Mouse (Mus musculus) lung, adult 2 months (tissue): ENCODE results near the gene Lrrc28.

Experiments
- CTCF ChIP-seq: fragments of 200-500 bp; IDR thresholded peaks from 2 replicates; pipeline ENCODE4 v1.5.1; 2011; ENCODE audit warnings: mild to moderate bottlenecking, low read length, control low read depth; ENCODE audit not compliant: insufficient read depth
- POLR2A ChIP-seq: fragments of 200-500 bp; IDR thresholded peaks from 2 replicates; pipeline ENCODE4 v1.6.1; 2011; ENCODE audit warnings: low read depth, mild to moderate bottlenecking, control low read depth, low read length, borderline replicate concordance; ENCODE audit errors: extremely low read depth

- TF ChIP-seq POLR2A (no peak), CTCF (peak; percentile 99)
Observed at GRCm38 (mm10) chr7:67672650-67673049, 27.6 kb upstream of the Lrrc28 start.
